Mouse (Mus musculus) hindbrain, embryonic 11.5 days (tissue): ENCODE measurements at regions not wholly inside any gene's neighbourhood (a gene's known extent, or its start where the extent isn't known, plus 50 kb on each side); places are given as distances from the start of the nearest gene placed in this dataset.

ENCODE experiments used
- ATAC-seq: fragments of 200-750 bp; cut with Nextera tagmentation; 2 replicates; pipeline ENCODE4 v1.8.0; 2017; ENCODE audit warnings: mild to moderate bottlenecking, moderate TSS enrichment, moderate library complexity; ENCODE audit not compliant: low FRiP score
- DNase-seq: peaks from one replicate; pipeline ENCODE4 v3.0.0-alpha.2; 2015; ENCODE audit warnings: low spot score
- H3K27ac ChIP-seq: fragments of 300-500 bp; sonication (generic); 2 replicates; pipeline ENCODE4 v1.5.1; 2014; ENCODE audit warnings: mild to moderate bottlenecking, low read depth, low read length
- H3K27me3 ChIP-seq: fragments of 300-500 bp; sonication (generic); 2 replicates; pipeline ENCODE4 v1.6.1; 2014; ENCODE audit warnings: mild to moderate bottlenecking, low read length, moderate library complexity, mixed read lengths; ENCODE audit not compliant: control insufficient read depth, insufficient read depth
- H3K36me3 ChIP-seq: fragments of 300-500 bp; sonication (generic); 2 replicates; pipeline ENCODE4 v1.6.1; 2014; ENCODE audit warnings: mild to moderate bottlenecking, low read length, moderate library complexity, mixed read lengths; ENCODE audit not compliant: control insufficient read depth, insufficient read depth
- H3K4me1 ChIP-seq: fragments of 300-500 bp; sonication (generic); replicated peaks from 2 replicates; pipeline ENCODE4 v1.6.1; 2014; ENCODE audit warnings: low read length, mixed read lengths; ENCODE audit not compliant: control insufficient read depth, insufficient read depth
- H3K4me2 ChIP-seq: fragments of 300-500 bp; sonication (generic); replicated peaks from 2 replicates; pipeline ENCODE4 v1.6.1; 2014; ENCODE audit warnings: mild to moderate bottlenecking, low read depth, low read length
- H3K4me3 ChIP-seq: fragments of 300-500 bp; sonication (generic); 2 replicates; pipeline ENCODE4 v1.5.1; 2014; ENCODE audit warnings: low read depth, low read length
- H3K9ac ChIP-seq: fragments of 300-500 bp; sonication (generic); 2 replicates; pipeline ENCODE4 v1.6.1; 2014; ENCODE audit warnings: low read depth, low read length
- H3K9me3 ChIP-seq: fragments of 300-500 bp; sonication (generic); 2 replicates; pipeline ENCODE4 v1.6.1; 2016; ENCODE audit warnings: low read length; ENCODE audit not compliant: control insufficient read depth
- WGBS: fragments of 180-500 bp; shearing (Covaris S2); extraction: QIAGEN DNeasy Blood & Tissue Kit; methylation state at CpG from one replicate; pipeline ENCODE4 v1.1.7; 2014; 5-methylcytosine and 5-hydroxymethylcytosine counted together

DNA sequence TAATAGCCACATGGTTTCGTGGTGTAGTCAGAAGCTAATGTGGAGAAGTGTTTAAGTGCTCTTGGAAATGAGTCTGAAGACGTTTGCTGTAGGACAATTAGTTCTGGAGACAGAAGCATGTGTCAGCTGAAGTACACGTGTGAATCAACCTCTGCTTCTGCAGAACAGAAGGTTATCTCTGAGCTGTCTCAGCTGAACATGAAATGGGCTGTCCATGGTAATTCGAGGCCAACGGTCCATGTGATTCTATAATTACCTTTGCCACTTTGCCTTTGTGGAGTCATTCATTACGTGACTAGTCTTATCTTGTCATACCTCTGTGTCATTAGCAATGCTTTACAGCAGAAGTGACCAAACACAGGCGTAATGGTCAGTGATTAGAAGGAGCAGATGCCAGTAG lies 295.6 kb upstream of the Veph1 start:
- 59% methylated on average over 7 of the region's 7 CpGs for WGBS
- DNase-seq (no peak), ATAC-seq (0 out of 2 replicates have a peak, but pooled peaks have one; percentile 45)

DNA sequence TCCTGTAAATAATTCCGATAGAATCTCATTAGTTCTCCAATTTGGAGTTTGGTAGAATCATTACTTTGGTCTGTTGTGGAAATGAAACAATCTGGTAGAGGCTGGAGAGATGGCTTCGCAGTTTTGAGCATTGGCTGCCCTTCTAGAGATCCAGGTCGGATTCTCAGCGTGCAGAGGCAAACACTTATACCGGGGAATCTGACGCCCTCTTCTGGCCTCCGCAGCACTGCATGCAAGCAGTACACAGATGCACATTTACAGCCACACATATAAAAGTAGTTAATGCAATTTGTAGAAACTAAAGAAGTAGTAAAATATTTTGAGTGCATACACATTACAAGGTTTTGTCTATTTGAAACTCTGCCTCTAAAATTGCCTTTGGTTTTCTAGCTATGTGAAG lies 294.1 kb upstream of the Veph1 start:
- no peak for DNase-seq
- Histone ChIP-seq H3K27ac (no peak overlapping the region), H3K4me2 (no peak overlapping the region), H3K27me3 (no peaks in the 10 kb centered on the region), H3K36me3 (no peaks in the 10 kb centered on the region), H3K9ac (no peak overlapping the region), H3K9me3 (no peaks in the 10 kb centered on the region), H3K4me1 (no peaks in the 10 kb centered on the region), H3K4me3 (no peak overlapping the region)
- ATAC-seq: no peak
- 59% methylated on average over 7 of the region's 7 CpGs for WGBS

More for the DNA sequence above, 295.6 kb upstream of the Veph1 start:
- Histone ChIP-seq H3K4me1 (no peaks in the 10 kb centered on the region), H3K36me3 (no peaks in the 10 kb centered on the region), H3K27me3 (no peaks in the 10 kb centered on the region), H3K9me3 (no peaks in the 10 kb centered on the region), H3K27ac (no peak overlapping the region), H3K9ac (no peak overlapping the region), H3K4me2 (no peak overlapping the region), H3K4me3 (no peak overlapping the region)

DNA sequence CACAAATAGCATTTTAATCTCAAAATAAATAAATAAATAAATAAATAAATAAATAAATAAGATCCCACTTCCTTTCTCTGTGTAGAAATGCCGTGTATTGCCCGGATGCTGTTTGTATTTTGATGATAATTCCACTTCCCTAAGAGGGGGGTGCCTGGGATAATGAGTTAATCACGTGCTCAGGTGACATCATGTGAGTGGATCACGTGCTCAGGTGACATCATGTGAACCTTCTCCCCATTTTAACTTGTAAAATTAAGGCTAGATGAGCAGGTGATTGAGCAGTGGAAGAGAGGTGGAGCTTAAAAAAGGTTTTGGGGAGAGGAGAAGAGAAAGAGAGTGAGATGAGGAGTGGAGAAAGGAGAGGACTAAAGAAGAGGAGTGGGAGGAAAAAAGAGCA lies 292.8 kb upstream of the Veph1 start:
- Histone ChIP-seq H3K27me3 (no peaks in the 10 kb centered on the region), H3K4me3 (no peak overlapping the region), H3K4me2 (no peak overlapping the region), H3K27ac (no peak overlapping the region), H3K36me3 (no peaks in the 10 kb centered on the region), H3K9me3 (no peaks in the 10 kb centered on the region), H3K4me1 (no peaks in the 10 kb centered on the region), H3K9ac (no peak overlapping the region)
- no peak for DNase-seq
- no peak for ATAC-seq
- WGBS: 87% methylated on average over 4 of the region's 4 CpGs

DNA sequence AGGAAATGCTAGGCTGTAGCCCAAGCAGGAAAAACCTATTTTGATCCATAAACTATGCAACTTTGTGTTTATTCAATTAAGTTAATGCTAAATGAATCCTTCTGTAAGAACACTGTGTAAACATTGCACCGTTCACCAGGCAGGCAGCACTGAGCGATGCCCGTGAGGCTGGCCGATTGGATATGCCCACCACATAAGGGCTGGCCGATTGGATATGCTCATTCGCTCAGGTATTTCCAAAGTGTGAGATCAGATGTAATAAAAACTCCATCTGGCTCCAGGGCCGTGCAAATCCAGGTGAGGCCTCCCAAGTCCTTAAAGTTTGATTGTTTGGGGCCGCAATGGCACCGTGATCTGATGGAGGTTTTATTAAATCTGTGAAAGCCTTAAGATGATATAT lies 288.2 kb upstream of the Veph1 start:
- no peaks in the 10 kb centered on the region for H3K4me1 ChIP-seq
- no peak overlapping the region for H3K27ac ChIP-seq
- WGBS: 90% methylated on average over 9 of the region's 9 CpGs
- no peak overlapping the region for H3K4me3 ChIP-seq
- H3K9ac ChIP-seq: no peak overlapping the region
- no peak for ATAC-seq
- H3K9me3 ChIP-seq: no peaks in the 10 kb centered on the region
- no peaks in the 10 kb centered on the region for H3K36me3 ChIP-seq
- H3K4me2 ChIP-seq: no peak overlapping the region
- DNase-seq: no peak
- no peaks in the 10 kb centered on the region for H3K27me3 ChIP-seq

DNA sequence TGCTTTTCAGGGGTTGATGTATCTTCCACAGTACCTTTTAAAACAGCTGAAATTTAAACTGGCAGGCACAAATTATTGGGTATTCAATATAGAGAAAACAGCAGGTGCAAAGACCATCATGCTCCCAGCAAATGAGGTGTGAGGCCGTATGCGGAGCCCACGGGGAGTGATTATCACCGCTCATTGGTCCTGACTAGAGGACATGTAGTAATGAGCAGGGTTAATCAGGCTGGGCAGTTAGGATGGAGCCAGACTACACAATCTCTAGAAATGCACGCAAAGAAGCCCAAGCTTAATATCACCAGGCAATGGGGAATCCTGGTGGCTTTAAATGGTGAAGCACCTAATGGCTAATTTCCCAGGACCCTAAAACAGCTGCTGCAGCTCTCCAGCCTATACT lies 287.5 kb upstream of the Veph1 start:
- no peaks in the 10 kb centered on the region for H3K4me1 ChIP-seq
- no peak overlapping the region for H3K9ac ChIP-seq
- H3K4me2 ChIP-seq: no peak overlapping the region
- peak; percentile 61; the same call in 1 of the 2 replicates for ATAC-seq
- DNase-seq: no peak
- no peak overlapping the region for H3K4me3 ChIP-seq
- H3K36me3 ChIP-seq: no peaks in the 10 kb centered on the region
- no peaks in the 10 kb centered on the region for H3K9me3 ChIP-seq
- no peaks in the 10 kb centered on the region for H3K27me3 ChIP-seq
- 77% methylated on average over 5 of the region's 5 CpGs for WGBS
- no peak overlapping the region for H3K27ac ChIP-seq

DNA sequence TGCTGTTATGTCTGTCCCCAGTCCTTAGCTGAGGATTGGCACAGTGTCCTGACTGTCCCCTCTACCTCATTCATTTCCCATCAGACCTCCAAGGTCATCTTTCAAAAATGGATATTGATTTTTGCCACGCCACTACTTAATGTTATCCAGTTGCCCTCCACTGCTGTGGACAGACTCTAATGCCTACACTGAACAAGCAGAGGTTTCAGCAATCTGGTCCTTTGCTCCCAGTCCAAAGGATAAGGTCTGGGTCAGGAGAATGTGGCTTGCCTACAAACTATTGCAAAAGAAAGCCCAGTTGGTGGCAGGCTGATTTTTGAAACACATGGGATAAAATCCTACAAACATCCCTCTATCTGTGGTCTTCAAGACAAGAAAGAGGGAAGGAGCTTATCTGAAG lies 280.0 kb upstream of the Veph1 start:
- 79% methylated on average over 1 of the region's 1 CpGs for WGBS
- no peak for ATAC-seq
- DNase-seq: no peak
- no peaks in the 10 kb centered on the region for H3K4me1 ChIP-seq
- H3K4me3 ChIP-seq: no peak overlapping the region
- H3K27me3 ChIP-seq: no peaks in the 10 kb centered on the region
- H3K27ac ChIP-seq: no peak overlapping the region
- H3K4me2 ChIP-seq: no peak overlapping the region
- H3K9ac ChIP-seq: no peak overlapping the region
- no peaks in the 10 kb centered on the region for H3K9me3 ChIP-seq
- H3K36me3 ChIP-seq: no peaks in the 10 kb centered on the region

DNA sequence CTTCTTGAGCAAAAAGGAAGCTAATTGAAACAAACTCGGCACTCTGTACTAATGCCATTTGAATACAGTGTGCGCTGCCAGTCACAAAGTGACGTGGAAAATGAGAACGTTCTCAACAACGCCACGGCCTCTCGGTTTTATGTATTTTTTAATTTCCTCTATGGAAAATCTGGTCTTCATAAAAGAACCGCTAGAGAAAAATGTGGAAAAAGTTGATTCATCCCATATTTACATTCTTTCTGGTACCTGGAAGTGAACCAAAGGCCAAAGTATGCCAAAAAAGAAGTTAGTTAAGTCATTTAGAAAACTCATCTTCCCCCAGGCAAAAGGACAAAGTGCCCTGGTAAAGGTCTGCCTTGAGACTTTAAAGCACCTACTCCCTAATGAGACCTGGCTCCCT lies 277.7 kb upstream of the Veph1 start:
- Histone ChIP-seq H3K4me1 (no peaks in the 10 kb centered on the region), H3K9ac (no peak overlapping the region), H3K27ac (no peak overlapping the region), H3K4me2 (no peak overlapping the region), H3K36me3 (no peaks in the 10 kb centered on the region), H3K27me3 (no peaks in the 10 kb centered on the region), H3K9me3 (no peaks in the 10 kb centered on the region), H3K4me3 (no peak overlapping the region)
- DNase-seq: no peak
- WGBS: 89% methylated on average over 8 of the region's 8 CpGs
- ATAC-seq: no peak

DNA sequence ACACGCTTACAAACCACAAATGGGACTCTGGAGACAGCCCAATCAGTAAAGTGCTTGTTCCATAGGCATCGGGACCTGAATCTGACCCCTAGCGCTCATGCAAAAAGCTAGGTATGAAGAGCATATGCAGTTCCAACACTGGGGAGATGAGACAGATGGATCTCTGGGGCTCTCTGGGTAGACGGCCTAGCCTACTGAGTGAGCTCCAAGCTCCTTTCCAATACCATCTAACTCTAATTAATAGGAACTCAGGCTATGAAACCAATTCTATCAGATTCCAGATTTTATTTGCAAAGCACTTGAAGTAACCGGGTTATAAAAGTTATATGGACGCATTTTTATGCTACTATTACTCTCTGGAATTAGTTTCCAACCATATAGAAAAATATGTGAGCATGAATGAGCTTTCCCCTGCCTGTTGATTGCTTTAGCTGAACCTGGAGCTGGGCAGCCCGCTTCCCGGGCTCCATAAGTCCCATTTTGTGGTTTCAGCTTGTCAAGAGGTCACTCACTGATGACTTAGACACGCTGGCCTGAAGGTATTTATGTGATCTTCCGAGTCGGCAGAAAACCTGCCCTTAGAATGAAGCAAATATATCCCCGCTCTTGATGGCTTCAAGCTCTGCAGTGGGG lies 276.4 kb upstream of the Veph1 start:
- no peaks in the 10 kb centered on the region for H3K4me1 ChIP-seq
- H3K36me3 ChIP-seq: no peaks in the 10 kb centered on the region
- ATAC-seq (no peak), DNase-seq (no peak)
- H3K9me3 ChIP-seq: no peaks in the 10 kb centered on the region
- H3K9ac ChIP-seq: no peak overlapping the region
- no peaks in the 10 kb centered on the region for H3K27me3 ChIP-seq
- 88% methylated on average over 12 of the region's 12 CpGs for WGBS
- no peak overlapping the region for H3K27ac ChIP-seq
- H3K4me2 ChIP-seq: no peak overlapping the region
- no peak overlapping the region for H3K4me3 ChIP-seq

DNA sequence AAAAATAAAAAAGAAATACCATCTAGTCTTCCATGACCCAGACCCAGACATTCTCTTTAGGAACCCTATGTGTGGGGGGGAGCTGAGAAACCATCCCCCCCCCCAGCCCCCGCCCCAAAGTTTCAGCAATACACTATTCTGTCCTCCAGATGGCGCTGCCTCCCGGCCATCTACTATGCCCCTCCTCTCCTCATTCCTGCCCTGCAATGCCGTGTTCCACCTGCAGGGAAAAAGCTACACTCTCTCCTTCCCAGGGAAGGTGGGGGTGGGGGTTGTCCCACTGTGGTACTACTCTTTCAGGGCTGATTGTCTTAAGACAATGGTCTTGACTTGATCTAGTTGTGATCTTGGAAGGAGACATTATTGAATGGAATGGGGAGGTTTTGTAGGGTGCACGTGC lies 273.7 kb upstream of the Veph1 start:
- Histone ChIP-seq H3K4me3 (no peak overlapping the region), H3K4me2 (no peak overlapping the region), H3K9me3 (no peaks in the 10 kb centered on the region), H3K27ac (no peak overlapping the region), H3K27me3 (no peaks in the 10 kb centered on the region), H3K4me1 (no peaks in the 10 kb centered on the region), H3K36me3 (no peaks in the 10 kb centered on the region), H3K9ac (no peak overlapping the region)
- no peak for ATAC-seq
- DNase-seq: no peak
- 69% methylated on average over 4 of the region's 5 CpGs for WGBS
